Mouse (Mus musculus): ENCODE results near the gene Sdad1. TPM values are rescaled to one million over a fixed set of nuclear protein-coding genes. Genes with fewer than 3 reads are reported as not detected.

The Sdad1 gene
- polyA plus RNA-seq, 1 experiment from 2014 or later: 55.6 TPM

GRCm38 (mm10) chr5:92331122-92331521, 20.8 kb upstream of the Sdad1 start:
- Histone ChIP-seq H3K9me3 (replicated peaks) (no peaks in the 10 kb centered on the region), H3K27me3 (ENCODE audit: low read depth, poor library complexity, severe bottlenecking) (no peaks in the 10 kb centered on the region), H3K36me3 (no peaks in the 10 kb centered on the region), H3K4me1 (no peaks in the 10 kb centered on the region), H3K4me3 (no peak overlapping the region), H3K27ac (no peak overlapping the region)
- DNase-seq (ENCODE audit: low spot score): no peak
- 88% methylated on average over 12 of the region's 12 CpGs for WGBS

GRCm38 (mm10) chr5:92327929-92328328, 17.6 kb upstream of the Sdad1 start, which contains the start of gene Cxcl9:
TSS of gene Cxcl9 (minus strand) at chr5:92328079.
- Histone ChIP-seq H3K36me3 (no peaks in the 10 kb centered on the region), H3K9me3 (replicated peaks) (no peaks in the 10 kb centered on the region), H3K4me3 (no peak within 1 kb of the TSS), H3K27me3 (ENCODE audit: low read depth, poor library complexity, severe bottlenecking) (no peaks in the 10 kb centered on the region), H3K27ac (no peak within 1 kb of the TSS), H3K4me1 (no peaks in the 10 kb centered on the region)
- 87% methylated on average over 7 of the region's 7 CpGs for WGBS
- DNase-seq (ENCODE audit: low spot score): no peak

- no peaks in the 10 kb centered on the region for H3K9me3 ChIP-seq (replicated peaks)
- no peak for DNase-seq (ENCODE audit: low spot score)
- H3K4me3 ChIP-seq: no peak overlapping the region
- no peaks in the 10 kb centered on the region for H3K36me3 ChIP-seq
- no peak overlapping the region for H3K27ac ChIP-seq
- H3K4me1 ChIP-seq: no peaks in the 10 kb centered on the region
- 87% methylated on average over 6 of the region's 6 CpGs for WGBS
- no peaks in the 10 kb centered on the region for H3K27me3 ChIP-seq (ENCODE audit: low read depth, poor library complexity, severe bottlenecking)
These were observed 17.1 kb upstream of the Sdad1 start for GRCm38 (mm10) chr5:92327367-92327766.

GRCm38 (mm10) chr5:92323264-92323663, 13.0 kb upstream of the Sdad1 start:
- Histone ChIP-seq H3K4me3 (no peak overlapping the region), H3K36me3 (no peaks in the 10 kb centered on the region), H3K27me3 (ENCODE audit: low read depth, poor library complexity, severe bottlenecking) (no peaks in the 10 kb centered on the region), H3K9me3 (replicated peaks) (no peaks in the 10 kb centered on the region), H3K4me1 (0 out of 2 replicates have a peak, but pooled peaks cover 5% of the 10 kb centered on the region), H3K27ac (no peak overlapping the region)
- DNase-seq (ENCODE audit: low spot score): no peak
- WGBS: 85% methylated on average over 5 of the region's 5 CpGs

- 91% methylated on average over 4 of the region's 4 CpGs for WGBS
- H3K36me3 ChIP-seq: no peaks in the 10 kb centered on the region
- H3K9me3 ChIP-seq (replicated peaks): no peaks in the 10 kb centered on the region
- no peaks in the 10 kb centered on the region for H3K27me3 ChIP-seq (ENCODE audit: low read depth, poor library complexity, severe bottlenecking)
- H3K27ac ChIP-seq: no peak overlapping the region
- DNase-seq (ENCODE audit: low spot score): no peak
- H3K4me1 ChIP-seq: 0 out of 2 replicates have a peak, but pooled peaks cover 5% of the 10 kb centered on the region
- H3K4me3 ChIP-seq: no peak overlapping the region
These were observed 12.3 kb upstream of the Sdad1 start for GRCm38 (mm10) chr5:92322612-92323011.

- no peaks in the 10 kb centered on the region for H3K36me3 ChIP-seq
- no peaks in the 10 kb centered on the region for H3K9me3 ChIP-seq (replicated peaks)
- 74% methylated on average over 8 of the region's 8 CpGs for WGBS
- no peak overlapping the region for H3K4me3 ChIP-seq
- no peak for DNase-seq (ENCODE audit: low spot score)
- H3K27ac ChIP-seq: no peak overlapping the region
- H3K4me1 ChIP-seq: 0 out of 2 replicates have a peak, but pooled peaks cover 5% of the 10 kb centered on the region
- H3K27me3 ChIP-seq (ENCODE audit: low read depth, poor library complexity, severe bottlenecking): no peaks in the 10 kb centered on the region
These were observed 11.5 kb upstream of the Sdad1 start for GRCm38 (mm10) chr5:92321631-92322400.

- Histone ChIP-seq H3K36me3 (no peaks in the 10 kb centered on the region), H3K4me3 (no peak overlapping the region), H3K27me3 (ENCODE audit: low read depth, poor library complexity, severe bottlenecking) (no peaks in the 10 kb centered on the region), H3K27ac (no peak overlapping the region), H3K9me3 (replicated peaks) (no peaks in the 10 kb centered on the region), H3K4me1 (0 out of 2 replicates have a peak, but pooled peaks cover 5% of the 10 kb centered on the region)
- no peak for DNase-seq (ENCODE audit: low spot score)
- 93% methylated on average over 14 of the region's 14 CpGs for WGBS
These were observed 8.3 kb upstream of the Sdad1 start for GRCm38 (mm10) chr5:92318596-92318995.

GRCm38 (mm10) chr5:92318119-92318518, 7.8 kb upstream of the Sdad1 start:
- no peaks in the 10 kb centered on the region for H3K9me3 ChIP-seq (replicated peaks)
- H3K27me3 ChIP-seq (ENCODE audit: low read depth, poor library complexity, severe bottlenecking): no peaks in the 10 kb centered on the region
- no peak for DNase-seq (ENCODE audit: low spot score)
- no peak overlapping the region for H3K27ac ChIP-seq
- H3K4me1 ChIP-seq: 0 out of 2 replicates have a peak, but pooled peaks cover 5% of the 10 kb centered on the region
- H3K4me3 ChIP-seq: no peak overlapping the region
- H3K36me3 ChIP-seq: no peaks in the 10 kb centered on the region
- 90% methylated on average over 7 of the region's 7 CpGs for WGBS

- Histone ChIP-seq H3K27me3 (ENCODE audit: low read depth, poor library complexity, severe bottlenecking) (no peaks in the 10 kb centered on the region), H3K27ac (no peak overlapping the region), H3K4me1 (peaks cover 10% of the 10 kb centered on the region), H3K9me3 (replicated peaks) (no peaks in the 10 kb centered on the region), H3K4me3 (no peak overlapping the region), H3K36me3 (no peaks in the 10 kb centered on the region)
- WGBS: 78% methylated on average over 7 of the region's 7 CpGs
- DNase-seq (ENCODE audit: low spot score): no peak
These were observed 3.5 kb upstream of the Sdad1 start for GRCm38 (mm10) chr5:92313776-92314175.

GRCm38 (mm10) chr5:92312046-92312715, 1.9 kb upstream of the Sdad1 start:
- Histone ChIP-seq H3K4me3 (no peak overlapping the region), H3K9me3 (replicated peaks) (no peaks in the 10 kb centered on the region), H3K4me1 (peaks cover 18% of the 10 kb centered on the region), H3K27me3 (ENCODE audit: low read depth, poor library complexity, severe bottlenecking) (no peaks in the 10 kb centered on the region), H3K36me3 (peaks cover 7% of the 10 kb centered on the region), H3K27ac (no peak overlapping the region)
- WGBS: 15% methylated on average over 13 of the region's 13 CpGs
- peak; percentile 72 for DNase-seq (ENCODE audit: low spot score)

GRCm38 (mm10) chr5:92304291-92304690, 6.0 kb downstream of the Sdad1 start:
- peaks cover 86% of the 10 kb centered on the region for H3K36me3 ChIP-seq
- H3K4me1 ChIP-seq: peaks cover 13% of the 10 kb centered on the region
- H3K27me3 ChIP-seq (ENCODE audit: low read depth, poor library complexity, severe bottlenecking): no peaks in the 10 kb centered on the region
- H3K27ac ChIP-seq: no peak overlapping the region
- no peak for DNase-seq (ENCODE audit: low spot score)
- WGBS: 89% methylated on average over 3 of the region's 3 CpGs
- no peak overlapping the region for H3K4me3 ChIP-seq
- no peaks in the 10 kb centered on the region for H3K9me3 ChIP-seq (replicated peaks)

GRCm38 (mm10) chr5:92302149-92302840, 8.0 kb downstream of the Sdad1 start:
- no peak overlapping the region for H3K27ac ChIP-seq
- DNase-seq (ENCODE audit: low spot score): no peak
- no peaks in the 10 kb centered on the region for H3K4me1 ChIP-seq
- no peaks in the 10 kb centered on the region for H3K9me3 ChIP-seq (replicated peaks)
- WGBS: 94% methylated on average over 13 of the region's 13 CpGs
- H3K36me3 ChIP-seq: peaks cover 98% of the 10 kb centered on the region
- no peaks in the 10 kb centered on the region for H3K27me3 ChIP-seq (ENCODE audit: low read depth, poor library complexity, severe bottlenecking)
- H3K4me3 ChIP-seq: no peak overlapping the region

GRCm38 (mm10) chr5:92294525-92294924, 15.8 kb downstream of the Sdad1 start:
- Histone ChIP-seq H3K4me1 (no peaks in the 10 kb centered on the region), H3K9me3 (replicated peaks) (no peaks in the 10 kb centered on the region), H3K27ac (no peak overlapping the region), H3K36me3 (peaks cover 97% of the 10 kb centered on the region), H3K4me3 (no peak overlapping the region), H3K27me3 (ENCODE audit: low read depth, poor library complexity, severe bottlenecking) (no peaks in the 10 kb centered on the region)
- DNase-seq (ENCODE audit: low spot score): no peak
- 86% methylated on average over 2 of the region's 2 CpGs for WGBS

Data from limb, embryonic 10.5 days (tissue).